Mouse (Mus musculus) ES-CJ7 (cell line): ENCODE measurements around the gene Irak4.

ENCODE experiments used
- DNase-seq: peaks from one replicate; pipeline ENCODE4 v3.0.0; 2011; ENCODE audit warnings: low read depth, low spot score

The Irak4 gene

DNA sequence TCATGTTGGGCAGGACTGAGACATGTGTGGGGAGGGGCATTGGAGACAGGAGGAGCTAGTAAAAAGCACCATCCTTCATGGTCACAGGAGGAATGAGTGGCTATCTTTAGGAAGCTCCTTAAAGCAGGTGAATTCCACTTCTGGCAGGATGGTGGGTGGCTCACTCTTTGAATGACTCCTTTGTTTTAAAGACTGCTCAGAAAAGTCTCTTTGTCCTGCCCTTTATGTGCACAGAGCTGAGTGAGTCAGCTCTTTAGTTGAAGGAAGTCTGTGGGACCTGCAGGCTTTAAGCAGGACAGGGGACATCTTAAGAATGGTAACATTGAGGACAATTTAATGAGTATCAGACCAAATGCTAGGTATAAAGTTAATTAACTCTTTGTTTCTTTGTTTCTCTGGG lies 77.5 kb downstream of the Irak4 start:
- DNase-seq: peak; percentile 42

DNA sequence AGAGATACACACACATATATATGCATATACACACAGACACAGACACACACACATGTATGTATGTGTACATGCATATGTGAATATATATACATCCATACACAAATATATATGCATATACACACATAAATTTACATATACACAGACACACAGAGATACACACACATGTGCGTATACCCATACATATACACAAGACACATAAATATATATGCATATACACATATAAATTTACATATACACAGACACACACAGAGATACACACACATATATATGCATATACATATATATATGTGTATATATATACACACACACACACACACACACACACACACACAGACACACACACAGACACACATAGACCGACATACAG lies 85.0 kb downstream of the Irak4 start:
- DNase-seq: no peak

DNA sequence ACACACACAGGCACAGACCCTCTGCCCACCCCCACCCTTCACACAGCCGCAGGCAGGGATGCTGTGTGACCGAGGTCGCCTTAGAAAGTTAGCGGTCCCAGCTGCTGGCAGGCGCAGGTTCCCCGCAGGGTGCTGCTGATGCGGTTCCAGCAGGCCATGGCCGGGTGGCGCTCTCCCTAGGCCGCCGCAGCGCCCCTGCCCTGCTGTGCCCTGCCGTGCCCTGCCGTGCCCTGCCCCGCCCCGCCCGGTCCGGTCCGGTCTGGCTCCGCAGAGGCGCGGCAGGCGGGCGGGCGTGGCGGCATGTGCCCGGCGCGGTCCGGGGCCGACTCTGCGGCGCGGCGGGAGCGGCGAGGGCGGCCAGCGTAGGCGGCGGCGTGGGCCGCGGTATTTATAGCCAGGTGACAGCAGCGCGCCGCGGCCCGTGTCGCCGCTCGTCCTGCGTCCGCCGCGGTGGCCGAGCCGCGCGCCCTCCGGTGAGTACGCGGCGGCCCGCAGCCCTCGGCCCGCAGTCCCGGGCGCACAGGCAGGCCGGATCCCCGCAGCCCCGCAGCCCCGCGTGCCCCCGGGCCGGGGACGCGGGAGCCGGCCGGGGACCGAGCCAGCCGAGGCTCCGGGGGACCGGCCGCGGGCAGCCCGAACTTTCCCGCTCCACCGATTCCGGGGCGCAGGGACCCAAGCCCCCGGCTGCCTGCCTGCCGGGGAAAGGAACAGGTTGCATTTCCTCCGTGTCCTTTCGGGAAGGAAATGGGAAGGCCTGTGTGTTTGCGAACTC lies 85.6 kb downstream of the Irak4 start, which contains the start of gene Tmem117:
Gene Tmem117, plus strand, starts transcription at position 403 of the 772 bp plus-strand sequence.
- DNase-seq: peak; percentile 64

DNA sequence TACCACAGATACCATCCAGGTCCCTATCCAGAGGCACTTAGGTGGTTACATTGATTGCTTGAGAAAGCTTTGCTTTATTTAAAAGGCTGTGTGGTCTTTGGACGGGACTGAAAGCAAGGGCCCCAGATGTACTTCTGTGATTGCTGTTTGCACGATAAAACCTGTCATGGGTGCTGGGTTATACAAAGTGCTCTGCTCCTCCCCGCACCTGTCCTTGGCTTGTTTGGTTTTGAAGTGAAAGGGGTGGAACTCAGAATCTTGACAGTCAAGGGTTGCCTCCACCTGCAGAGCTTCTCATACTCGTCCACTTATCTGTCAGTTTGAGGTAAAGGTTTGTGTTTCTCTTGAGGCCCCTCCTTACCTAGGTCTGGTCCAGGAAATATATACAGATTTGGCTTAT lies 87.1 kb downstream of the Irak4 start:
- DNase-seq: no peak
